Mouse (Mus musculus): ENCODE measurements at regions not wholly inside any gene's neighbourhood (a gene's known extent, or its start where the extent isn't known, plus 50 kb on each side); places are given as distances from the start of the nearest gene placed in this dataset.
A peak's percentile ranks its signal among the peaks of the same experiment; 100 is the strongest.
"Not testable (repeated sequence)": the region's sequence is repeated elsewhere in the genome, so short reads cannot be mapped to it uniquely, and the experiment has no call there.

GRCm38 (mm10) chr10:130594046-130594734 lies 97.0 kb upstream of the Vmn2r87 start:
- DNase-seq: peak; percentile 20

- DNase-seq: not testable (repeated sequence)
Measured at GRCm38 (mm10) chr10:130566426-130566825, 69.2 kb upstream of the Vmn2r87 start.

GRCm38 (mm10) chr10:130548570-130548969 lies 51.4 kb upstream of the Vmn2r87 start:
- no peak for DNase-seq

Data from right cerebral cortex, postnatal 14 days (tissue).